37 mouse cellular contexts compared by ENCODE assay signal in genomic region chr14:50804683-50805082, GRCm38 (mm10). TPM values are rescaled to one million over a fixed set of nuclear protein-coding genes. Genes with fewer than 3 reads are reported as not detected.
DNase-seq lines count a peak whose midpoint lies in the region; ATAC-seq and TF ChIP-seq lines count a peak whose summit lies in the region.
"Had no signal": no experiment of that assay in that cellular context is flagged by ENCODE, and none has a peak within 500 bp of the region (broad histone marks: within the 10 kb centered on the region; RNA-seq: fewer than 3 reads in every experiment).

No protein-coding gene starts in this region.

- peak overlapping the region; percentile 58 for H3K27ac ChIP-seq in MEL (ENCODE audit: control insufficient read depth, low read depth, low read length)
- H3K27ac ChIP-seq: embryonic facial prominence, embryonic 13.5 days; forebrain, embryonic 12.5 days; hindbrain, embryonic 13.5 days; kidney, postnatal 0 days; midbrain, embryonic 13.5 days; neural tube, embryonic 12.5 days had no signal

- intact Hi-C loops in left cerebral cortex, postnatal 4 days (cut with DNase I) = loop anchor here (5.0 to 10.0 kb wide), 2 partner anchors 120 to 283 kb away; partner anchors contain the start of genes Apex1 and Osgep

- no peak for TF ChIP-seq CTCF in MEL (IDR thresholded peaks at IDR 0.05 in 2 of 3, conservative IDR thresholded peaks at IDR 0.05 in 1 of 3; ENCODE audit: control insufficient read depth in 1 of 3, insufficient read depth in 1 of 3, low read depth in 2 of 3, low read length in 3 of 3, poor library complexity in 1 of 3, severe bottlenecking in 1 of 3)

- H3K79me2 ChIP-seq in MEL (ENCODE audit: control insufficient read depth, insufficient read depth, low read length, poor library complexity) = peaks cover 59% of the 10 kb centered on the region

- no peak for ATAC-seq in erythroblast, adult 5-6 weeks (replicated peaks; ENCODE audit: low FRiP score, poor library complexity, severe bottlenecking)
- ATAC-seq: forebrain, postnatal 0 days; intestine, embryonic 16.5 days; midbrain, embryonic 13.5 days; Patski had no signal

- H3K4me3 ChIP-seq in erythroblast, embryonic 14.5 days (replicated peaks) = peak overlapping the region; percentile 64
- peak overlapping the region; percentile 86 to 97 for H3K4me3 ChIP-seq in MEL (ENCODE audit: control insufficient read depth in 1 of 2, insufficient read depth in 1 of 2, low read depth in 2 of 2, low read length in 2 of 2)
- H3K4me3 ChIP-seq: embryonic facial prominence, embryonic 13.5 days; forebrain, embryonic 12.5 days; heart, embryonic 12.5 days; hindbrain, embryonic 13.5 days; midbrain, embryonic 13.5 days; neural tube, embryonic 12.5 days had no signal

- H3K36me3 ChIP-seq in erythroblast, embryonic 14.5 days (ENCODE audit: control insufficient read depth) = peaks cover 28% of the 10 kb centered on the region
- H3K36me3 ChIP-seq in MEL (ENCODE audit: control insufficient read depth in 1 of 2, insufficient read depth in 2 of 2, low read length in 2 of 2) = peaks cover 12 to 20% of the 10 kb centered on the region in 2 experiments; a peak in 3 of 4 replicates
- H3K36me3 ChIP-seq: forebrain, embryonic 12.5 days; heart, embryonic 12.5 days; hindbrain, embryonic 13.5 days; midbrain, embryonic 13.5 days; neural tube, embryonic 12.5 days had no signal

- H3K9me3 ChIP-seq in erythroblast, embryonic 14.5 days (ENCODE audit: control insufficient read depth, low read length) = no peaks in the 10 kb centered on the region
- no peaks in the 10 kb centered on the region for H3K9me3 ChIP-seq in MEL (replicated peaks; ENCODE audit: insufficient read depth, low read length)
- H3K9me3 ChIP-seq: embryonic facial prominence, embryonic 13.5 days; forebrain, embryonic 12.5 days; heart, embryonic 12.5 days; hindbrain, embryonic 13.5 days; midbrain, embryonic 13.5 days; neural tube, embryonic 12.5 days had no signal

- H3K4me1 ChIP-seq in erythroblast, embryonic 14.5 days (ENCODE audit: control insufficient read depth) = peaks cover 65% of the 10 kb centered on the region
- H3K4me1 ChIP-seq in MEL (ENCODE audit: control insufficient read depth in 1 of 2, insufficient read depth in 2 of 2, low read length in 2 of 2) = peaks cover 0 to 9% of the 10 kb centered on the region in 2 experiments; a peak in 1 of 4 replicates

- H3K27me3 ChIP-seq in erythroblast, embryonic 14.5 days (ENCODE audit: control insufficient read depth) = no peaks in the 10 kb centered on the region
- no peaks in the 10 kb centered on the region for H3K27me3 ChIP-seq in MEL (ENCODE audit: control insufficient read depth in 1 of 2, insufficient read depth in 2 of 2, low read length in 2 of 2)
- H3K27me3 ChIP-seq: embryonic facial prominence, embryonic 13.5 days; forebrain, embryonic 12.5 days; heart, embryonic 12.5 days; hindbrain, embryonic 13.5 days; midbrain, embryonic 13.5 days; neural tube, embryonic 12.5 days; Patski had no signal

- DNase-seq in retina, embryonic 14.5 days (ENCODE audit: low spot score) = peak; percentile 11
- no peak for DNase-seq in retina, postnatal 1 day
- DNase-seq in MEL (ENCODE audit: low read depth, low spot score) = peak; percentile 56
- DNase-seq in left cerebral cortex, postnatal 4 days = no peak
- no peak for DNase-seq in thymus, postnatal 10 days (ENCODE audit: low spot score in 2 of 2)
- DNase-seq: adrenal gland, postnatal 10 days; cerebellum, adult 11-12 months; cerebellum, adult 9-11 months; forebrain, postnatal 0 days; gastrocnemius, postnatal 10 days; heart, postnatal 4 days; kidney, adult 8-10 months; layer of hippocampus, adult 9-11 months; lung, postnatal 36 days; thymus, postnatal 14 days had no signal

- no peak for TF ChIP-seq RAD21 in MEL (IDR thresholded peaks at IDR 0.05; ENCODE audit: low read depth, low read length)

- peak overlapping the region; percentile 97 for H3K9ac ChIP-seq in MEL (ENCODE audit: control insufficient read depth, low read depth, low read length, poor library complexity, severe bottlenecking)
- H3K9ac ChIP-seq: embryonic facial prominence, embryonic 13.5 days; forebrain, embryonic 12.5 days; forebrain, postnatal 0 days; heart, embryonic 12.5 days; hindbrain, embryonic 13.5 days; midbrain, embryonic 13.5 days; neural tube, embryonic 12.5 days had no signal

- no peak for TF ChIP-seq EP300 in MEL (IDR thresholded peaks at IDR 0.05; ENCODE audit: low read depth in 1 of 2, low read length in 2 of 2)

- TF ChIP-seq POLR2A in MEL (IDR thresholded peaks at IDR 0.05; ENCODE audit: control insufficient read depth in 1 of 2, insufficient read depth in 1 of 2, low read depth in 1 of 2, low read length in 2 of 2, poor library complexity in 1 of 2) = peak in 1 of 2 experiments; percentile 55; a peak in 1 of 4 replicates

TF ChIP-seq in MEL, 35 proteins besides CTCF, POLR2A, EP300 and RAD21:
- TF ChIP-seq MXI1 (IDR thresholded peaks at IDR 0.05; ENCODE audit: low read depth, low read length) (no peak), TBP (IDR thresholded peaks at IDR 0.05; ENCODE audit: low read depth, low read length) (0 out of 2 replicates have a peak, but pooled peaks have one; percentile 14)

RNA-seq across cellular contexts. Expression of gene Ccnb1ip1, which starts 2.8 kb away (rescaled TPM):
- polyA plus RNA-seq in erythroblast, embryonic 14.5 days (2012) = 0.06 and 0.08 TPM in 2 replicates
- total RNA-seq in erythroblast, adult 5-6 weeks (2015; ENCODE audit: low replicate concordance) = not detected in 2 replicates
- not detected in 2 replicates for total RNA-seq in erythroblast, adult 5-6 weeks (2017; ENCODE audit: low replicate concordance)
- 23.3 and 28.3 TPM in 2 replicates for total RNA-seq in MEL (2012; rRNA removed)
- 10 to 100 TPM in 1 of 2 experiments, not detected in 1; 27.6 TPM for polyA plus RNA-seq in MEL (2012; ENCODE audit: insufficient read depth in 1 of 2, insufficient read length in 2 of 2, low read depth in 1 of 2, low replicate concordance in 2 of 2, missing spikeins in 1 of 2)
- under 1 TPM in 1 of 2 experiments, not detected in 1; 0.58 TPM for total RNA-seq in left cerebral cortex, postnatal 4 days (2021)
- total RNA-seq: common myeloid progenitor, adult 5-6 weeks; gastrocnemius, postnatal 10 days; granulocyte monocyte progenitor cell, adult 5-6 weeks; left cerebral cortex, postnatal 10 days; megakaryocyte-erythroid progenitor cell, adult 5-6 weeks had no signal
- polyA plus RNA-seq: embryonic facial prominence, embryonic 13.5 days; forebrain, embryonic 12.5 days; forebrain, postnatal 0 days; heart, embryonic 12.5 days; heart, postnatal 0 days; hindbrain, embryonic 13.5 days; intestine, embryonic 16.5 days; kidney, postnatal 0 days; large intestine, adult 2 months; limb, embryonic 11.5 days; liver, adult 2 months; liver, embryonic 16.5 days; lung, embryonic 16.5 days; neural tube, embryonic 12.5 days; urinary bladder, adult 2 months had no signal

RNA-seq across cellular contexts. Expression of gene Parp2, which starts 3.0 kb away (rescaled TPM):
- polyA plus RNA-seq in erythroblast, embryonic 14.5 days (2012) = 0.41 and 0.54 TPM in 2 replicates
- total RNA-seq in erythroblast, adult 5-6 weeks (2015; ENCODE audit: low replicate concordance) = 15.8 and 18.2 TPM in 2 replicates
- total RNA-seq in erythroblast, adult 5-6 weeks (2017; ENCODE audit: low replicate concordance) = 32.1 and 44.7 TPM in 2 replicates
- 65.6 and 81.1 TPM in 2 replicates for total RNA-seq in MEL (2012; rRNA removed)
- 10 to 100 TPM in 1 of 2 experiments, not detected in 1; 83.2 TPM for polyA plus RNA-seq in MEL (2012; ENCODE audit: insufficient read depth in 1 of 2, insufficient read length in 2 of 2, low read depth in 1 of 2, low replicate concordance in 2 of 2, missing spikeins in 1 of 2)
- total RNA-seq in left cerebral cortex, postnatal 4 days (2021) = 10 to 100 TPM; 33.5 to 35.3 TPM

RNA-seq across cellular contexts. Expression of gene Ttc5, which starts 19.4 kb away (rescaled TPM):
- 0.35 and 0.69 TPM in 2 replicates for polyA plus RNA-seq in erythroblast, embryonic 14.5 days (2012)
- total RNA-seq in erythroblast, adult 5-6 weeks (2015; ENCODE audit: low replicate concordance) = 1.2 and 7.7 TPM in 2 replicates
- 9.8 and 11.8 TPM in 2 replicates for total RNA-seq in erythroblast, adult 5-6 weeks (2017; ENCODE audit: low replicate concordance)
- 22.7 and 24.2 TPM in 2 replicates for total RNA-seq in MEL (2012; rRNA removed)
- polyA plus RNA-seq in MEL (2012; ENCODE audit: insufficient read depth in 1 of 2, insufficient read length in 2 of 2, low read depth in 1 of 2, low replicate concordance in 2 of 2, missing spikeins in 1 of 2) = 10 to 100 TPM in 1 of 2 experiments, not detected in 1; 28.1 TPM
- total RNA-seq in left cerebral cortex, postnatal 4 days (2021) = 10 to 100 TPM; 79.6 to 89.0 TPM

RNA-seq across cellular contexts. Expression of gene Olfr749, which starts 59.8 kb away (rescaled TPM):
- polyA plus RNA-seq in erythroblast, embryonic 14.5 days (2012) = 0.03 TPM in 1 of 2 replicates, not detected in the other
- not detected in 2 replicates for total RNA-seq in erythroblast, adult 5-6 weeks (2015; ENCODE audit: low replicate concordance)
- total RNA-seq in erythroblast, adult 5-6 weeks (2017; ENCODE audit: low replicate concordance) = not detected in 2 replicates
- total RNA-seq in MEL (2012; rRNA removed) = not detected in 2 replicates
- not detected for polyA plus RNA-seq in MEL (2012; ENCODE audit: insufficient read depth in 1 of 2, insufficient read length in 2 of 2, low read depth in 1 of 2, low replicate concordance in 2 of 2, missing spikeins in 1 of 2)
- not detected for total RNA-seq in left cerebral cortex, postnatal 4 days (2021)
- total RNA-seq: adrenal gland, postnatal 10 days; common myeloid progenitor, adult 5-6 weeks; forebrain, postnatal 0 days; gastrocnemius, postnatal 10 days; granulocyte monocyte progenitor cell, adult 5-6 weeks; heart, postnatal 4 days; left cerebral cortex, postnatal 10 days; liver, adult 2 months; megakaryocyte-erythroid progenitor cell, adult 5-6 weeks had no signal
- polyA plus RNA-seq: embryonic facial prominence, embryonic 13.5 days; forebrain, embryonic 12.5 days; forebrain, postnatal 0 days; heart, embryonic 12.5 days; heart, postnatal 0 days; hindbrain, embryonic 13.5 days; intestine, embryonic 16.5 days; kidney, postnatal 0 days; large intestine, adult 2 months; limb, embryonic 11.5 days; liver, adult 2 months; liver, embryonic 16.5 days; lung, embryonic 16.5 days; midbrain, embryonic 13.5 days; neural tube, embryonic 12.5 days; Patski; urinary bladder, adult 2 months had no signal

Comparison
In these comparisons a context has a peak if more than half of its experiments do, and no peak if none do; other contexts are left out.
1. DNase-seq: peak in retina, embryonic 14.5 days (single experiment) and MEL (single experiment); none in retina, postnatal 1 day (single experiment), left cerebral cortex, postnatal 4 days (single experiment) and thymus, postnatal 10 days (0 of 2).
2. RNA of gene Ccnb1ip1, which starts 2.8 kb away (total RNA-seq): 23.3 to 28.3 TPM in MEL; 0.58 TPM in left cerebral cortex, postnatal 4 days and not detected in erythroblast, adult 5-6 weeks; every median in the first group is over 10 times any median in the second.